Mouse (Mus musculus) hindbrain, embryonic 16.5 days (tissue): Measurements from ENCODE around the gene Ppm1n. TPM values are rescaled to one million over a fixed set of nuclear protein-coding genes. Genes with fewer than 3 reads are reported as not detected.

Source experiments
- ATAC-seq: fragments of 200-750 bp; cut with Nextera tagmentation; 2 replicates; pipeline ENCODE4 v1.8.0; 2017; ENCODE audit warnings: moderate TSS enrichment, moderate library complexity
- H3K27ac ChIP-seq: fragments of 300-500 bp; sonication (generic); 2 replicates; pipeline ENCODE4 v1.5.1; 2014; ENCODE audit warnings: low read depth, mild to moderate bottlenecking, control low read depth, low read length, moderate library complexity
- H3K27me3 ChIP-seq: fragments of 300-500 bp; sonication (generic); replicated peaks from 2 replicates; pipeline ENCODE4 v1.6.1; 2014; ENCODE audit warnings: low read length; ENCODE audit not compliant: control insufficient read depth, insufficient read depth
- H3K36me3 ChIP-seq: fragments of 300-500 bp; sonication (generic); 2 replicates; pipeline ENCODE4 v1.6.1; 2014; ENCODE audit warnings: mild to moderate bottlenecking, low read length, moderate library complexity, mixed read lengths; ENCODE audit not compliant: control insufficient read depth, insufficient read depth
- H3K4me1 ChIP-seq: fragments of 300-500 bp; sonication (generic); 2 replicates; pipeline ENCODE4 v1.6.1; 2014; ENCODE audit warnings: low read depth, low read length; ENCODE audit not compliant: control insufficient read depth, insufficient read depth
- H3K4me2 ChIP-seq: fragments of 300-500 bp; sonication (generic); 2 replicates; pipeline ENCODE4 v1.6.1; 2014; ENCODE audit warnings: mild to moderate bottlenecking, low read length, control low read depth, moderate library complexity
- H3K4me3 ChIP-seq: fragments of 300-500 bp; sonication (generic); 2 replicates; pipeline ENCODE4 v1.5.1; 2014; ENCODE audit warnings: mild to moderate bottlenecking, low read length, control low read depth, moderate library complexity
- H3K9ac ChIP-seq: fragments of 300-500 bp; sonication (generic); 2 replicates; pipeline ENCODE4 v1.6.1; 2014; ENCODE audit warnings: low read depth, mild to moderate bottlenecking, control low read depth, low read length, moderate library complexity
- H3K9me3 ChIP-seq: fragments of 300-500 bp; sonication (generic); 2 replicates; pipeline ENCODE4 v1.6.1; 2014; ENCODE audit warnings: mild to moderate bottlenecking, low read length, moderate library complexity; ENCODE audit not compliant: control insufficient read depth
- WGBS: fragments of 180-500 bp; shearing (Covaris S2); extraction: QIAGEN DNeasy Blood & Tissue Kit; methylation state at CpG from one replicate; pipeline ENCODE4 v1.1.7; 2014; 5-methylcytosine and 5-hydroxymethylcytosine counted together
- polyA plus RNA-seq: library from polyadenylated mRNA; unstranded; fragments of >200 nt; fragmentation: Nextera tagmentation; extraction: Ambion mirVana; gene quantifications from 2 replicates; pipeline ENCODE4 v1.2.1, GENCODE M21; 2015

The Ppm1n gene
- polyA plus RNA-seq: 0.79 and 1.5 TPM in 2 replicates

DNA sequence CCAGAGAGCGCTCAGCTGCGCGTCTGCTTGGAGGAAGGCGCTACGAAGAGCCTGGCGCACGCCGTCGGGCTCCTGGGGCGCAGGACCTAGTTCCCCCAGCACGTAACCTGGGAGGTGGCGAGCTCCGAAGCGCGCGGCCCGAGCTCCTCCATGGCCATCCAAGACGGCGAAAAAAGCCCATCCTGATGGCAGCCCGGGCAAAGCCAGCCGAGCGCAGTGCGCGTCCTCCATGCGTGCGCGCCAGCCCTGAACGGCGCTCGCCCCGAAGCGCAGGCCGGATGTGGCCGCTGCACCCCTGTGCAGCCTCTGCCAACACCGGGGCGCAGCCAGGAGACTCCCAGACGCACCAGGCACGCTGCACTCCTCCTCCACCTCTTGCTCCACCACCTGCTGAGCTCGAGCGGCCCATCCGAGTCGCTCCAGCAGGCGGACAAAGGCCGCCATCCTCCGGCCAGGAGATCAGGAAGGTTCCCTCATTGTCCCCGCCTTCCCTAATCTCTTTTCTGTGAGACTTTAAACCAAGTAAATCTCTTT, at the start of gene Ppm1n:
TSS of gene Ppm1n (minus strand) at position 484 of the 534 bp plus-strand sequence.
- ATAC-seq: no peak
- H3K27ac ChIP-seq: no peak within 1 kb of the TSS
- H3K9ac ChIP-seq: peak within 1 kb of the TSS; percentile 57
- H3K27me3 ChIP-seq: peaks cover 34% of the 10 kb centered on the region
- WGBS: 0% methylated on average over 45 of the region's 46 CpGs
- H3K9me3 ChIP-seq: no peaks in the 10 kb centered on the region
- H3K4me3 ChIP-seq: peak within 1 kb of the TSS; percentile 42
- no peaks in the 10 kb centered on the region for H3K36me3 ChIP-seq
- peak within 1 kb of the TSS; percentile 62 for H3K4me2 ChIP-seq
- peaks cover 16% of the 10 kb centered on the region for H3K4me1 ChIP-seq

DNA sequence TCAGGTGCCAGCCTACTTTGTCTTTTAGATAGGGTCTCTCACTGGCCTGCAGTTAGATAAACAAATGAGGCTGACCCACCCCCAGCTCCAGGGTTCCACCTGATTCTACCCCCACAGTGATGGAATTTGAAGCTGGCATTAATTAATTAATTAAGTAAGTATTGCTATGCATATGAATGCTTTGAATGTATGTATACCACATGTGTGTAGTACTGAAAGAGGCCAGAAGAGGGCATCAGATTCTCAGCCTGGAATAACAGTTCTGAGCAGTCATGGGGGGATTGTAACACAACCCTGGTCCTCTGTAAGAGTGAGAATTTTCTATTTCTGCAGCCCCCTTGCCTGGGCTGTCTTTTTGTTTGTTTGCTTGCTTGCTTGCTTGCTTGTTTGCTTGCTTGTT, 48.6 kb upstream of the Ppm1n start:
- no peak overlapping the region for H3K27ac ChIP-seq
- H3K9ac ChIP-seq: no peak overlapping the region
- no peaks in the 10 kb centered on the region for H3K27me3 ChIP-seq
- H3K4me1 ChIP-seq: peaks cover 11% of the 10 kb centered on the region
- ATAC-seq: no peak
- H3K9me3 ChIP-seq: no peaks in the 10 kb centered on the region
- H3K36me3 ChIP-seq: no peaks in the 10 kb centered on the region
- H3K4me2 ChIP-seq: no peak overlapping the region
- no peak overlapping the region for H3K4me3 ChIP-seq

DNA sequence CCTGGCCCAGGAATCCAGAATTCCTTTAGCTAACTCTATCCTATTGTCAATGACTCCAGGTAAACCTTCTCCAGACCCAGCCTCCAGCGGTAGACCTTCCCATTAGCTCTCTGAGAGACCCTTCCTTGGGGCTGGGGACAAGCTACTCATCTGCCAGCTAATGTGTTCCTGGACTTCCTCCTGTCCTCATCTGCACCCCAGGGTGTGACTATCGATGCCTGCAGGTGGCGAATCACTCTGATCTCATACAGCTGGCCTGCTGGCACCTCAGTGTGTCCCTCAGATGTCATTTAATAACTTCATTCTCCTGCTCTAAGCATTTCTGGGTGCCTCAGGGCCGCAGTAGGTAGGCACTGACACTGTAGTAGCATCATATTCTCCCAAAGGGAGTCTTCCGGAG, 47.9 kb upstream of the Ppm1n start:
- peaks cover 11% of the 10 kb centered on the region for H3K4me1 ChIP-seq
- H3K36me3 ChIP-seq: no peaks in the 10 kb centered on the region
- no peaks in the 10 kb centered on the region for H3K27me3 ChIP-seq
- H3K27ac ChIP-seq: no peak overlapping the region
- 80% methylated on average over 5 of the region's 5 CpGs for WGBS
- H3K9ac ChIP-seq: no peak overlapping the region
- H3K4me2 ChIP-seq: peak overlapping the region; percentile 68
- no peaks in the 10 kb centered on the region for H3K9me3 ChIP-seq
- no peak overlapping the region for H3K4me3 ChIP-seq
- no peak for ATAC-seq

DNA sequence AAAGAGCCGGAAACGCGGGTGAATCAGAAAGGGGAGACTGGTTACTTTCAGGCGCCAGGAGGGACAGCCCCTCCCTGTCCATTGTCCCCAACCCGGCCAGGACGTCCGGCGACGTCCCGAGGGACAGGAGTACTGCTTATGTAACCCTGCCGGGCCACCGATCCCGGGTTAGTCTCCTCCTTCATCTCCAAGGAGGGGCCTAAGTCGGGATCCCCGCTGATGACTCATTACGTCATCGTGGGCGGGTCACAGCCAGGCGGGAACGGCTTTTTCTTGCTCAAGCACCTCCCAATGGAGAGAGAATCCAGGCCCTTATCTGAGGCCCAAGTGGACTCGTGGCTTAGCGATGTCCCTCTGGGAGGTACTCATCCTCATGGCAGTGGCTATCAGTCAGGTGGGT, 47.3 kb upstream of the Ppm1n start:
- H3K27me3 ChIP-seq: no peaks in the 10 kb centered on the region
- no peaks in the 10 kb centered on the region for H3K9me3 ChIP-seq
- peak; percentile 57 for ATAC-seq
- peak overlapping the region; percentile 43 for H3K4me3 ChIP-seq
- WGBS: 0% methylated on average over 22 of the region's 22 CpGs
- peak overlapping the region; percentile 68 for H3K4me2 ChIP-seq
- no peaks in the 10 kb centered on the region for H3K36me3 ChIP-seq
- no peak overlapping the region; the same call in 1 of the 2 replicates for H3K27ac ChIP-seq
- peak overlapping the region; percentile 63 for H3K9ac ChIP-seq
- peaks cover 11% of the 10 kb centered on the region for H3K4me1 ChIP-seq

DNA sequence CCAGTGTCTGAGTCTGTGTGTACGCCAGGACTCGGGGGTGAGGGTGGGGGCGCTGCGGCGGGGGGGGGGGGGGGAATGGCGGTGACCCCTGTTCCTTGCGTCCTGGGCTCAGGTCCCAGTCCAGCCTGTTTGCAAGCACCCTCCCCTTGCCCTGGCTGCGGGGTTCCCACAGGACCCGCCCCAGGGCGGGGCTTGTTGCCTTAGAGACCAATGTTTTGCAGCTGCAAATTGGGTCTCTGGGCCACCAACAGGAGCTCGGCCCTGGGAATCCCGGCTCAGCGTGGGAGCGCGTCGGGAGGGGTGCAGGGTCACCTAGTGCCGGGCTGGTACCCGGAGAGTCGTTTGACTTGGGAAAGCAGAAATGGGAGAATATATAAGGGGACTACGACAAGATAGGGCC, 46.5 kb upstream of the Ppm1n start:
- WGBS: under 1% methylated on average over 19 of the region's 20 CpGs
- Histone ChIP-seq H3K4me1 (peaks cover 11% of the 10 kb centered on the region), H3K27me3 (no peaks in the 10 kb centered on the region), H3K4me3 (peak overlapping the region; percentile 43), H3K36me3 (no peaks in the 10 kb centered on the region), H3K4me2 (peak overlapping the region; percentile 68), H3K9ac (peak overlapping the region; percentile 63), H3K27ac (peak overlapping the region; percentile 26), H3K9me3 (no peaks in the 10 kb centered on the region)
- peak; percentile 39 for ATAC-seq

DNA sequence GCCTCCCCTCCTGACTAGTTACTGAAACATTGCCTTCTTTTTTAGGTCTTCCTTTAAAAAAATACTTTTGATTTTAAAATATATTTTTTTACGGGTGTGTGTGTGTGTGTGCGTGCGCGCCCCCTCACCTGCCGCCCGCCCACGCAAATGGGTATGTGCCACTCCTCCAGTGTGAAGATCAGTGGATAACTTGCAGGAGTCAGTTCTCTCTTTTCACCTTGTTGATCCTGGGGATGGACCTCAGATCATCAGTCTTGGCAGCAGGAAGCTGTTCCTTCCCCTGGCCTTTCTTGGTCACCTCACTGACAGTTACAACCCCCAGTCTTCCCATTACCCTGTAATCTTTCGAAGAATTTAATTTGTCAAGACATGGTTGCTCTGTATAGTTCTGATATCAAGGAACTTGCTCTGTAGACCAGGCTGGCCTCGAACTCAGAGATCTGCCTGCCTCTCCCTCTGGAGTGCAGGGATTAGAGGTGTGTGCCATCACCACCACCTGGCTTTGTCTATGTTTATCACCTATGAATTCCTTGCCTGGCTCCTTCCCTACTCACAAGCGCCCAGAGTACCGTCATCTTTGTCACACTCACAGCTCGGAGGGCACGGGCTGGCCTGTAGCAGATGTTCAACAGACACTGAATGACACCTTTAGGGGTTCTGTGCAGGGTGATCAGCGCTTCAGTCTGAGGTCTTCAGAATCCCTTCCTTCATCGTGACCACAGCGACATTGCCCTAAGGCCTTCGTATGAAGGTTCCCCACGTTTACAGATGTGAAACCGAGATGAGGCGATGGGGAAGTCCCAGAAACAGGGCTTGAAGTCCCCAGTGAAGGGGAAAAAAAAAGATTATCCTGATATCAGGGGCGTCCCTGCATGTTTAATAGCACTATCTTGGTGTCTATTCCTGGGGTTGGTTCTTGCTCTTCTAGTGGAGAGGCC, 45.7 kb upstream of the Ppm1n start:
- Histone ChIP-seq H3K36me3 (no peaks in the 10 kb centered on the region), H3K4me3 (no peak overlapping the region), H3K9ac (no peak overlapping the region), H3K4me1 (peaks cover 13% of the 10 kb centered on the region), H3K4me2 (no peak overlapping the region), H3K27me3 (no peaks in the 10 kb centered on the region), H3K27ac (no peak overlapping the region), H3K9me3 (no peaks in the 10 kb centered on the region)
- no peak for ATAC-seq
- 74% methylated on average over 21 of the region's 21 CpGs for WGBS

DNA sequence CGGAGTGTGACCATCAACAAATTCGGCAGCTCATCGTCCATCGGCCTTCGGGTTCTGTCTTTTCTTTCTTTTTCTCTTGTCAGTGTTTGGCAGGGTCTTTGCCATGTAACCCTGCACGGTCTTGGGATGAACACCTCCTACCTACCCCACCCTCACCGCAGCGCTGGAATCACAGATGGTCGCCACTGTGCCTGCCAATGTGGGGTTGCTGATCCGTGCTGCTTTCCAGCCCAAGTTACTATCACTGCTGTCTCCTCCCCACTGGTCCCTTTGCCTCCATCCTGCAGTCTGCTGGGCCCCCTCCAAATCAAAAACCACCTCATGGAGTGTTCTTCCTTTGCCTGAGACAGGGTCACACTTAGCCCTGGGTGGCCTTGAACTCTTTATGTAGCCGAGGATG, 44.4 kb upstream of the Ppm1n start:
- ATAC-seq: no peak
- no peak overlapping the region for H3K27ac ChIP-seq
- no peak overlapping the region for H3K9ac ChIP-seq
- peaks cover 22% of the 10 kb centered on the region for H3K4me1 ChIP-seq
- no peak overlapping the region for H3K4me2 ChIP-seq
- no peaks in the 10 kb centered on the region for H3K9me3 ChIP-seq
- 85% methylated on average over 11 of the region's 11 CpGs for WGBS
- no peaks in the 10 kb centered on the region for H3K27me3 ChIP-seq
- no peaks in the 10 kb centered on the region for H3K36me3 ChIP-seq
- no peak overlapping the region for H3K4me3 ChIP-seq

DNA sequence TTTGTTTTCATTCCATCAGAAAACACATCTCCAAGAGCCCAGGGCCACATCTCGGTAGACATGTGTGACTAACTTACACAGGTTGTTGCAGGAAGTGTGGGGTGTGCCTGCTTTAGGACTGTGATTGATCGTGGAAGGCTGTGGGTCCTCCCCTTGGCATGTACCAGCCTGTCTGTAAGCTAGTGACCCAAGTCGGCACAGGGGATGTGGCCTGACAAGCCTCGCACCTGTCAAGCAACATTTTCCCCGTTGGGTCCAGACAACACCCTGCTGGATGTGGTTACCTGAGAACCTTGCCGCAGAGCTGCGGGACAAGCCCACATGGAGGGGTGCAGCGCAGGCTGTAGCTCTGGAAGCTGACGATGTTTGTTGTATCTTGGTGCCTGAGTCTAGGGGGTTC, 42.6 kb upstream of the Ppm1n start:
- WGBS: 65% methylated on average over 9 of the region's 9 CpGs
- ATAC-seq: no peak
- H3K4me2 ChIP-seq: no peak overlapping the region

DNA sequence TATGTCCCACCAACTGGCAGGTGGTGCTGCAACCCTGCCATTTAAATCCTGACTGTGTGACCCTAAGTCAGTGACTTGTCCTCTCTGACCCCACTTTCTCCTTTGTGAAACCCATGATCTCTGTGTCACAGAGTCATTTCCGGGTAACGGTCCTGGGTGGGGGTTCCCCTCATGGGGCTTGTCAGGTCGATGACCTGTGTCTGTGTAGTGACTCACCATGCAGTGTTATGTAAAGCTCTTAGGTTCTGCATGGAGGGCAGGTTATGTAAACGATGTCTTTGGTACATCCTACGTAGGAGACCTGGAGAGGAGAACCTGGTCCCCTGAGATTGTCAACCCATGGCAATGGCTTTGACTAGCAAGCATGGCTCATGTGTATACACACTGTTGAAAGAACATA, 41.6 kb upstream of the Ppm1n start:
- Histone ChIP-seq H3K9ac (no peak overlapping the region), H3K27me3 (no peaks in the 10 kb centered on the region), H3K4me1 (peaks cover 15% of the 10 kb centered on the region), H3K27ac (no peak overlapping the region), H3K4me3 (no peak overlapping the region), H3K4me2 (no peak overlapping the region), H3K9me3 (no peaks in the 10 kb centered on the region), H3K36me3 (no peaks in the 10 kb centered on the region)
- ATAC-seq: no peak
- WGBS: 67% methylated on average over 5 of the region's 5 CpGs

More for the DNA sequence above, 42.6 kb upstream of the Ppm1n start:
- Histone ChIP-seq H3K36me3 (no peaks in the 10 kb centered on the region), H3K9me3 (no peaks in the 10 kb centered on the region), H3K9ac (no peak overlapping the region), H3K4me3 (no peak overlapping the region), H3K27ac (no peak overlapping the region), H3K4me1 (peaks cover 22% of the 10 kb centered on the region), H3K27me3 (no peaks in the 10 kb centered on the region)
